Mouse (Mus musculus): ENCODE measurements around the gene Pakap.

GRCm38 (mm10) chr4:57557102-57557501 lies 10.9 kb upstream of the Pakap start:
- no peak for TF ChIP-seq CTCF (IDR thresholded peaks at IDR 0.05; ENCODE audit: extremely low read depth, insufficient read length, insufficient replicate concordance, low read depth, low read length)
- no peak for TF ChIP-seq POLR2A (IDR thresholded peaks at IDR 0.05; ENCODE audit: low read depth, low read length)

Measured in small intestine, adult 2 months (tissue).